Mouse (Mus musculus): ENCODE results near the gene Ccng2.

- TF ChIP-seq GATA2 (IDR thresholded peaks at IDR 0.05; ENCODE audit: borderline replicate concordance, low read depth, low read length) = no peak
- no peak for TF ChIP-seq CTCF (IDR thresholded peaks at IDR 0.05; ENCODE audit: low read depth, low read length)
- no peak for TF ChIP-seq TAL1 (conservative IDR thresholded peaks at IDR 0.05; ENCODE audit: low read depth, low read length)
- no peak for TF ChIP-seq GATA1 (IDR thresholded peaks at IDR 0.05; ENCODE audit: borderline replicate concordance, low read length)
- no peak for TF ChIP-seq POLR2AphosphoS5 (IDR thresholded peaks at IDR 0.05; ENCODE audit: insufficient replicate concordance, low read depth, low read length)
Measured at GRCm38 (mm10) chr5:93265164-93265800, 1.8 kb upstream of the Ccng2 start.

All from G1E (cell line).